Mouse (Mus musculus) heart, adult 2 months (tissue): ENCODE measurements around the gene Gbx1. TPM values are rescaled to one million over a fixed set of nuclear protein-coding genes. Genes with fewer than 3 reads are reported as not detected.

Experiments used
- DNase-seq, 2 experiments: peaks; one replicate each; pipeline ENCODE4 v3.0.0; 2021
- H3K27ac ChIP-seq: fragments of 200-600 bp; 2 replicates; pipeline ENCODE4 v1.8.1; 2022
- H3K27me3 ChIP-seq: fragments of 200-500 bp; 2 replicates; pipeline ENCODE4 v1.6.1; 2012; ENCODE audit warnings: mild to moderate bottlenecking, low read length, inconsistent platforms, mixed read lengths; ENCODE audit not compliant: control insufficient read depth, insufficient read depth
- H3K36me3 ChIP-seq: fragments of 200-500 bp; 2 replicates; pipeline ENCODE4 v1.6.1; 2012; ENCODE audit warnings: low read length, inconsistent platforms; ENCODE audit not compliant: control insufficient read depth, insufficient read depth
- H3K4me1 ChIP-seq: fragments of 200-500 bp; 2 replicates; pipeline ENCODE4 v1.6.1; 2011; ENCODE audit warnings: low read length; ENCODE audit not compliant: control insufficient read depth, insufficient read depth
- H3K4me3 ChIP-seq: fragments of 200-600 bp; 2 replicates; pipeline ENCODE4 v1.8.1; 2022
- H3K79me2 ChIP-seq: fragments of 200-500 bp; replicated peaks from 2 replicates; pipeline ENCODE4 v1.6.1; 2012; ENCODE audit warnings: mild to moderate bottlenecking, inconsistent platforms, low read length, moderate library complexity, mixed read lengths; ENCODE audit not compliant: control insufficient read depth, insufficient read depth
- H3K9ac ChIP-seq: fragments of 200-500 bp; 2 replicates; pipeline ENCODE4 v1.6.1; 2012; ENCODE audit warnings: low read depth, mild to moderate bottlenecking, control low read depth, inconsistent platforms, low read length, mixed read lengths
- CTCF ChIP-seq: fragments of 200-600 bp; IDR thresholded peaks from 2 replicates; pipeline ENCODE4 v1.8.1; 2022; ENCODE audit warnings: antibody characterized with exemption, mild to moderate bottlenecking, moderate library complexity
- EP300 ChIP-seq: fragments of 200-500 bp; IDR thresholded peaks from 2 replicates; pipeline ENCODE4 v1.6.1; 2011; ENCODE audit warnings: low read depth, low read length, control low read depth; ENCODE audit not compliant: insufficient read depth
- POLR2A ChIP-seq: fragments of 200-500 bp; IDR thresholded peaks from 2 replicates; pipeline ENCODE4 v1.6.1; 2011; ENCODE audit warnings: mild to moderate bottlenecking, low read depth, low read length, control low read depth; ENCODE audit not compliant: insufficient read depth
- WGBS: fragments of 180-500 bp; shearing (Covaris S2); methylation state at CpG from one replicate; pipeline ENCODE4 v1.1.7; 2018; 5-methylcytosine and 5-hydroxymethylcytosine counted together
- intact Hi-C: fragments of 180-260 bp; cut with DNase I; formaldehyde crosslinking; loops from one replicate; pipeline ENCODE4 v1.15.1; 2025
- polyA plus RNA-seq: library from polyadenylated mRNA; depleted of rRNA; stranded (reverse); fragments of >200 nt; gene quantifications from 2 replicates; pipeline ENCODE4 v1.2.3, GENCODE M21; 2012
- total RNA-seq, 2 experiments: library from RNA; stranded (reverse); gene quantifications; 2 replicates each; pipeline ENCODE4 v1.2.3; 2021

The Gbx1 gene
- total and polyA plus RNA-seq, 3 experiments = 0.06 TPM; not detected in 2

DNA sequence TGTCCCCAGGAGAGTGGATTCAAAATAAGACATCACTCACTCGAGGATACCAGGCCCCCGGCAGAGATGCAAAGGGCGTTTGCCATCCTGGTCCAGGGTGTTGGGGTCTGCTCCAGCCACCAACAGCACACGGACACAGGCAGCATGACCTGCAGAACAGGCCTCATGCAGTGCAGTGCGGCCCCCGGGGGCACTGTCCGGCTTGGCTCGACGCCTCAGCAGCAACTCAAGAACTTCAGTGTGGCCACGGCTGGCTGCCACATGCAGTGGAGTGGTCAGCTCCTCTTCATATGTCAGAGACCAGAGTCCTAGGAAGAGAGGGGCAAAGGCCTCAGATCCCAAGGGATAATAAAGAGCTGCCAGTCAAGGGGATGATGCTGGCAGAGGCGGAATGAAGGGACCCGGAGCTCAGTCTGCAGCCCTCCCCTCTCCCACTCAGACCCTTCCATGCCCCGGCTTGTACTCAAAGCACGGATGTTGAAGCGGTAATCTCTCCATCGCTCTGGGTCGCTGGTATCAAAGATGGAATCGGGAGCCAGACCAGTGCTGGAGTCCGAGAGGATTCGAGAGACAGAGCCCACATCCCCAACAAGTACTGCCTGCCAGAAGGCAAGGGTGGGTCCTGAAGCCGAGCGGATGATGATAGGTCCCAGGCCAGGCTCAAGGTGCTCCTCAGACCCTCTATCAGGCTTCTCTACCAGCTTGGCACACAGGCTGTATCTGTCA, 12.7 kb upstream of the Gbx1 start:
- Histone ChIP-seq H3K79me2 (no peaks in the 10 kb centered on the region), H3K27ac (peak overlapping the region; percentile 90), H3K4me3 (peak overlapping the region; percentile 46), H3K4me1 (peaks cover 5% of the 10 kb centered on the region), H3K27me3 (no peaks in the 10 kb centered on the region), H3K36me3 (no peaks in the 10 kb centered on the region), H3K9ac (peak overlapping the region; percentile 71)
- intact Hi-C loops = loop anchor here (5.0 kb wide), 1 partner anchor 38 kb away; the partner anchor contains the start of gene Abcf2
- no peak for DNase-seq
- WGBS = 56% methylated on average over 22 of the region's 22 CpGs
- no peak for TF ChIP-seq POLR2A

- WGBS = 44% methylated on average over 16 of the region's 16 CpGs
- H3K27ac ChIP-seq = no peak overlapping the region
Observed at GRCm38 (mm10) chr5:24537618-24538017, 10.6 kb upstream of the Gbx1 start.

DNA sequence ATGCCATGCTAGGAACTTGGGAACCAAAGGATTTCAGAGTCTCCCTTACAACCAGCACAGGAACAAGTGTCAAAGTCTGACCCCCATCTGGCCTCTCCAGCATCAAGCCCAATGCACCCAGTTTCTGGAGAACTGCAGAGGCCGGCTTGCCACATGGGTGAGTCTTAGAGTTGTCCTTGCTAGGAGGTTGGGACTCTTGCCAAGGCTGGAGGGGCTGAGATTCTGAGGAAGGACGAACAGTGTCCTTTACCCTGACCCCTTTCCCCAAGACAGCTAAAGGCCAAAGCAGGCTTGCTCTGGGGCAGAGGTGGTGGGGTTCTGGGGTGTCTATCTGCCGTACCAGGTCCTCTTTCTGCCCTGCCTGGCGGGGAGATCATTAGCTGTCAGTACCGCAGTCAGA, 9.5 kb upstream of the Gbx1 start:
- TF ChIP-seq POLR2A (no peak), EP300 (no peak), CTCF (no peak)
- Histone ChIP-seq H3K4me1 (peaks cover 5% of the 10 kb centered on the region), H3K9ac (no peak overlapping the region), H3K4me3 (no peak overlapping the region), H3K27me3 (no peaks in the 10 kb centered on the region), H3K79me2 (no peaks in the 10 kb centered on the region), H3K36me3 (no peaks in the 10 kb centered on the region), H3K27ac (no peak overlapping the region)
- intact Hi-C loops = no loop called here
- DNase-seq = no peak
- WGBS = 76% methylated on average over 5 of the region's 5 CpGs

More at GRCm38 (mm10) chr5:24537618-24538017, 10.6 kb upstream of the Gbx1 start:
- Histone ChIP-seq H3K36me3 (no peaks in the 10 kb centered on the region), H3K4me3 (no peak overlapping the region), H3K4me1 (peaks cover 5% of the 10 kb centered on the region), H3K27me3 (no peaks in the 10 kb centered on the region), H3K9ac (no peak overlapping the region), H3K79me2 (no peaks in the 10 kb centered on the region)
- DNase-seq = peak; percentile 30 to 38
- TF ChIP-seq POLR2A = no peak
- no peak for TF ChIP-seq EP300
- TF ChIP-seq CTCF = no peak
- intact Hi-C loops = no loop called here

- no peaks in the 10 kb centered on the region for H3K36me3 ChIP-seq
- peak in 1 of 2 experiments; percentile 28 for DNase-seq
- no peak overlapping the region for H3K9ac ChIP-seq
- H3K79me2 ChIP-seq = no peaks in the 10 kb centered on the region
- no peak overlapping the region for H3K27ac ChIP-seq
- intact Hi-C loops = no loop called here
- H3K4me3 ChIP-seq = no peak overlapping the region
- 62% methylated on average over 3 of the region's 3 CpGs for WGBS
- peaks cover 2% of the 10 kb centered on the region; the same call in 1 of the 2 replicates for H3K4me1 ChIP-seq
- TF ChIP-seq CTCF = no peak
- TF ChIP-seq POLR2A = no peak
- TF ChIP-seq EP300 = no peak
- H3K27me3 ChIP-seq = no peaks in the 10 kb centered on the region
Observed at GRCm38 (mm10) chr5:24535731-24536130, 8.7 kb upstream of the Gbx1 start.

DNA sequence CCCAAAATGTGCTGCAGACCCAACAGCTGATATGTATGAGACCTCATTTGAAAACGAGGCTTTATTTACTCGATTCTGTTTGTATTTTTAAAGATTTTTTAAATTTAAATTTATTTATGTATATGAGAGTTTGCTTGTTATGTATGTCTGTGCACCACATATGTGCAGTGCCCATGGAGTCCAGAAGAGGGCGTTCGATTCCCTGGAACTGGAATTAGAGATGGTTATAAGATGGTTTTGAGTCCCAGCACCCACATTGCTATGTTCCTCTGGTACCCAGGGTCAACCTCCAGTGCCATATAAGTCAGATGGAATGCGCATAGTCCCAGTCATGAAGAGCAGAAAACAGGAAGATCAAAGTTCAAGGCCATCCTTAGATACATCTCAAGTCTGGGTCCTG, 7.3 kb upstream of the Gbx1 start:
- H3K27me3 ChIP-seq = no peaks in the 10 kb centered on the region
- no peak overlapping the region for H3K9ac ChIP-seq
- no peaks in the 10 kb centered on the region for H3K79me2 ChIP-seq
- peaks cover 2% of the 10 kb centered on the region; the same call in 1 of the 2 replicates for H3K4me1 ChIP-seq
- H3K27ac ChIP-seq = no peak overlapping the region
- no peak for DNase-seq
- 55% methylated on average over 5 of the region's 5 CpGs for WGBS
- TF ChIP-seq POLR2A = no peak
- TF ChIP-seq CTCF = peak; percentile 61
- no peak for TF ChIP-seq EP300
- H3K4me3 ChIP-seq = no peak overlapping the region
- no peaks in the 10 kb centered on the region for H3K36me3 ChIP-seq
- intact Hi-C loops = loop anchor here (5.0 kb wide), 1 partner anchor 118 kb away; no protein-coding TSS in a partner anchor

DNA sequence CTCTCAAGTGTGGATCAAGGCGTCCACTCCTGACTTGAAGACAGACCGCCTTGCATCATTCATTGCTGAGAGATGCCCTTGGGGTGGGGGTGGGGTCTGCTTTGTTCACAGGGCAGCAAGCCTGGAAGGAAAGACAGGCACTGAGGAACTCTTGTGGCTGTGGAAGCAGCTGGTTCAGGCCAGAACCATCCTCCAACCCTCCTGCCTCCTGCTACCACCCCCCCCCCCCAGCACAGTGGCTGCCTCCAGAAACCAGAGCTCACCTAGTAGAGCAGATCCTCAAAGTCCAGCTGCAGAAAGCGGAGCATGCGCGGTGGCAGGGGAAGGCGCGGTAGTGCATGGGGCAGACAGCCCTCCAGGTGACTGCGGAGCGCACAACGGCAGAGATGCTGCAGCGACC, 6.4 kb upstream of the Gbx1 start:
- intact Hi-C loops = loop anchor here (5.0 kb wide), 1 partner anchor 119 kb away; no protein-coding TSS in a partner anchor
- Histone ChIP-seq H3K27me3 (no peaks in the 10 kb centered on the region; the same call in 1 of the 2 replicates), H3K36me3 (no peaks in the 10 kb centered on the region), H3K9ac (no peak overlapping the region), H3K79me2 (no peaks in the 10 kb centered on the region), H3K4me3 (no peak overlapping the region), H3K27ac (no peak overlapping the region), H3K4me1 (peaks cover 2% of the 10 kb centered on the region; the same call in 1 of the 2 replicates)
- no peak for DNase-seq
- 64% methylated on average over 11 of the region's 11 CpGs for WGBS
- TF ChIP-seq CTCF = no peak
